Mouse (Mus musculus) bone marrow macrophage, adult 2 months (primary cell): ENCODE data around the gene Tmem178b. TPM values are rescaled to one million over a fixed set of nuclear protein-coding genes. Genes with fewer than 3 reads are reported as not detected.

ENCODE experiments used
- H3K27ac ChIP-seq: 2 replicates; pipeline ENCODE4 v1.5.1; 2012; ENCODE audit warnings: low read depth, low read length; ENCODE audit not compliant: insufficient read depth
- H3K4me1 ChIP-seq: 2 replicates; pipeline ENCODE4 v1.6.1; 2012; ENCODE audit warnings: low read length; ENCODE audit not compliant: control insufficient read depth, insufficient read depth
- H3K4me3 ChIP-seq: 2 replicates; pipeline ENCODE4 v1.5.1; 2012; ENCODE audit warnings: mild to moderate bottlenecking, low read length, moderate library complexity; ENCODE audit not compliant: insufficient read depth
- CTCF ChIP-seq: IDR thresholded peaks from 2 replicates; pipeline ENCODE4 v1.5.1; 2012; ENCODE audit warnings: low read depth, mild to moderate bottlenecking, low read length, moderate library complexity
- POLR2A ChIP-seq: IDR thresholded peaks from 2 replicates; pipeline ENCODE4 v1.6.1; 2012; ENCODE audit warnings: mild to moderate bottlenecking, low read depth, low read length, borderline replicate concordance
- polyA plus RNA-seq: library from polyadenylated mRNA; stranded (reverse); fragments of >200 nt; gene quantifications from 2 replicates; pipeline ENCODE4 v1.2.4, GENCODE M21; 2012; ENCODE audit not compliant: missing spikeins, insufficient read depth, insufficient read length

Tmem178b gene
- polyA plus RNA-seq, 1 experiment, result not detected

GRCm38 (mm10) chr6:40112488-40112887, 239.4 kb downstream of the Tmem178b start:
- TF ChIP-seq POLR2A (no peak), CTCF (no peak)
- no peak overlapping the region for H3K4me3 ChIP-seq
- H3K27ac ChIP-seq, result no peak overlapping the region
- H3K4me1 ChIP-seq, result no peaks in the 10 kb centered on the region

GRCm38 (mm10) chr6:40116225-40116624, 243.2 kb downstream of the Tmem178b start:
- Histone ChIP-seq H3K4me3 (no peak overlapping the region), H3K4me1 (no peaks in the 10 kb centered on the region), H3K27ac (no peak overlapping the region)
- TF ChIP-seq CTCF, result no peak
- TF ChIP-seq POLR2A, result no peak

DNA sequence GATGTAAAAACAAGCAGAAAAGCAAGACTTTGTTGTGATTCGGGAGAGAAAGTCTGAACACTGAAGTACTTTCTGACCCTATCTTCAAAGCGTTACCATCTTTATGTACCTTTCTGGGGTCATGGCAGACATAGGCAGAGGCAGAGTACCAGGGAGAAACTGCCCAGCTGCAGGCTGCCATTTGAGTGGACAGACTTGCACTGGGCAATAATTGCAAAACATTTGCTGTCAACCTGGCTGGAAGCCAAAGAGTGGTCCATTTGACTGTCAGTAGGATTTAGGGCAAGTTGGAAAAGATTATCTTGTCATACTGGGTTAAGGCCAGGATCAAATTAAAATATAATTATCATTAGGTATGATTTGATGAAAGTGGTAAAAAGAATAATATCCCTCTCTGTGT, 247.1 kb downstream of the Tmem178b start:
- H3K4me3 ChIP-seq, result no peak overlapping the region
- no peak for TF ChIP-seq POLR2A
- no peak for TF ChIP-seq CTCF
- no peaks in the 10 kb centered on the region for H3K4me1 ChIP-seq
- no peak overlapping the region for H3K27ac ChIP-seq

DNA sequence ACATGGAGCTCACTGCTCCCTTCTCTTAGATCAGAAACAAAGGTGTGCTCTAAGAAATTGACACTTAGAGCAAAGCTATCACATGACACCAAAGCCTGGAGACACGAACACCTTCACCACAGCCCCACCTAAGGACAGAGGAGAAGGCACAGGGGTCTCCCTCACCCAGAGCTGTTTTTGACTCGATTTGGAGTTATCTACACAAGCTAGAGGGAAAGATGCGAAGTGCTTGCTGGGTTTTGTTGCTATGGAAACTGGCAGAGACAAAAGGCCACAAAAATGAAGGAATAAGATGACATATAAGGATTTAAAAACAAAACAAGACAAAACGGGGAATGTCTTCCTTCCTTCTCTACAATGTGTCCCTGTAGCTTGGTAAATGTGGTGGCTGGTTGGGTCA, 248.4 kb downstream of the Tmem178b start:
- TF ChIP-seq CTCF (no peak), POLR2A (no peak)
- H3K4me1 ChIP-seq, result no peaks in the 10 kb centered on the region
- no peak overlapping the region for H3K4me3 ChIP-seq
- no peak overlapping the region for H3K27ac ChIP-seq

- Histone ChIP-seq H3K27ac (no peak overlapping the region), H3K4me1 (no peaks in the 10 kb centered on the region), H3K4me3 (no peak overlapping the region)
- TF ChIP-seq CTCF, result no peak
- no peak for TF ChIP-seq POLR2A
These were observed 250.1 kb downstream of the Tmem178b start for GRCm38 (mm10) chr6:40123070-40123690.

DNA sequence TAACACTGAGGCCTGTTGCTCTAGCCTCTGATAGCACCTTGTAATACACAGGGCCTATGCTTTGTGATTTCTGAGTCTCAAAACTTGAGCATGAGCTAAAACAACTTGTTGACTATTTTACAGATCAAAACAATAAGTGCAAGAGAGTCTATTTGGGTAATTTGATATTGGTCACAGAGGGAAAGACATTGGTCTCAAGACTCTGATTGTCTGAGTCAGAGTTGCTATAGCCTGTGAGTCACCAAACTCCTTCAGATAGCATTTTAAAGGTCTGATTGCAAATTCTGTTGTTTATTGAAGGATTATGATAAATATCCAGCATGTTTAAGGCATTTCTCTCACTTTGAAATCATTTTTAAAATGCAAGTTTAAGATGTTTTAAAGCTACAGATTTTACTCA, 250.9 kb downstream of the Tmem178b start:
- Histone ChIP-seq H3K4me3 (no peak overlapping the region), H3K4me1 (no peaks in the 10 kb centered on the region), H3K27ac (no peak overlapping the region)
- TF ChIP-seq POLR2A, result no peak
- no peak for TF ChIP-seq CTCF

DNA sequence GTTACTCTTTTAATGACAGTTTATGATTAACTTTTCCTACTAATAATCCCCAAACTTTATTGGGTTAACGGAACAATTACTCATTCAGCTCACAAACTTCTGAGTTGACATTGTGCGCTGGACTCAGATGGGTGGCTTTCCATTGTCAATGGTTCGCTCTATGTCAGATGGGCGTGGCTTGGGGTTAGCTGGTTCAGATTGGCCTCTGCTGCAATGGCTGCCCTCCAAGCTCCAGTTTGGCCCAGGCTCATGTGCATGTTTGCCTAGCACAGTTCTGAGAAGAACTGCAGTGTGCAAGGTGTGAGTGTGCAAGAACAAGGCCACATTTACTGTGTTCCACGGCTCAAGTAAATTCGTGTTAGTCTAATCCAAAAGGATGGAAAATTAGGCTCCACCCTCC, 255.6 kb downstream of the Tmem178b start:
- no peaks in the 10 kb centered on the region for H3K4me1 ChIP-seq
- H3K27ac ChIP-seq, result no peak overlapping the region
- H3K4me3 ChIP-seq, result no peak overlapping the region
- no peak for TF ChIP-seq POLR2A
- no peak for TF ChIP-seq CTCF

- Histone ChIP-seq H3K27ac (no peak overlapping the region), H3K4me1 (no peaks in the 10 kb centered on the region), H3K4me3 (no peak overlapping the region)
- TF ChIP-seq POLR2A, result no peak
- TF ChIP-seq CTCF, result no peak
These were observed 258.9 kb downstream of the Tmem178b start for GRCm38 (mm10) chr6:40131936-40132335.

DNA sequence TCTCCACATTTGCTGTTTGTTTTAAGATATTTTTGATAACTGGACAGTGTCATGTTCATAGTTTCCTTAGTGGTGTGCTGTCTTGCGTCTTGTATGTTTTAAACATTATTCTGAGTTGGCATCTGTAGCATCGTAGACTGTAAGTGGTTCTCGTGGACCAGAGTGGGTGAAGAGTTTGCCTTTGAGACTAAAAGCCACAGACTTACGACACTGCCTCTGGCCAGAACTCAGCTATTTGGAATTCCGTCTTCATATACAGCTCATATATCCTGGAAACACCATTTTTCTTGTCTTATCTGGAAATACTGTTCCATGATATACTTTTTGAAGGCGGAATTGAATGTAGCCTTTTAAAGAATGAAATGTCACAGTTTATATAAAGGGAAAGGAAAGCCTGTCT, 260.4 kb downstream of the Tmem178b start:
- H3K4me3 ChIP-seq, result no peak overlapping the region
- no peaks in the 10 kb centered on the region for H3K4me1 ChIP-seq
- TF ChIP-seq CTCF (no peak), POLR2A (no peak)
- no peak overlapping the region for H3K27ac ChIP-seq

GRCm38 (mm10) chr6:40135716-40136115, 262.6 kb downstream of the Tmem178b start:
- TF ChIP-seq CTCF (no peak), POLR2A (no peak)
- no peak overlapping the region for H3K27ac ChIP-seq
- no peaks in the 10 kb centered on the region for H3K4me1 ChIP-seq
- H3K4me3 ChIP-seq, result no peak overlapping the region

- no peak overlapping the region for H3K4me3 ChIP-seq
These were observed 264.3 kb downstream of the Tmem178b start for GRCm38 (mm10) chr6:40137346-40137745.

More at GRCm38 (mm10) chr6:40137346-40137745, 264.3 kb downstream of the Tmem178b start:
- no peak for TF ChIP-seq POLR2A
- no peak for TF ChIP-seq CTCF
- H3K4me1 ChIP-seq, result no peaks in the 10 kb centered on the region
- no peak overlapping the region for H3K27ac ChIP-seq
